In genomic region chr10:92728723-92729122, GRCm38 (mm10) we compare ENCODE assay signal across 28 mouse cellular contexts.
"Had no signal": no experiment of that assay in that cellular context is flagged by ENCODE, and none has a peak within 500 bp of the region (broad histone marks: within the 10 kb centered on the region; RNA-seq: fewer than 3 reads in every experiment).

No protein-coding gene starts in this region.

- H3K36me3 ChIP-seq: limb, embryonic 10.5 days; limb, embryonic 12.5 days; limb, embryonic 13.5 days; limb, embryonic 15.5 days; liver, embryonic 12.5 days; liver, embryonic 13.5 days; liver, embryonic 15.5 days; lung, embryonic 15.5 days; midbrain, embryonic 10.5 days; midbrain, embryonic 12.5 days; midbrain, embryonic 13.5 days; midbrain, embryonic 15.5 days; neural tube, embryonic 12.5 days had no signal

- H3K4me3 ChIP-seq: limb, embryonic 10.5 days; limb, embryonic 12.5 days; limb, embryonic 13.5 days; limb, embryonic 15.5 days; liver, embryonic 12.5 days; liver, embryonic 13.5 days; liver, embryonic 15.5 days; lung, embryonic 15.5 days; megakaryocyte, embryonic 14.5 days; midbrain, embryonic 10.5 days; midbrain, embryonic 12.5 days; midbrain, embryonic 13.5 days; midbrain, embryonic 15.5 days; myocyte; neural tube, embryonic 12.5 days had no signal

- H3K27ac ChIP-seq: limb, embryonic 10.5 days; limb, embryonic 12.5 days; limb, embryonic 13.5 days; limb, embryonic 15.5 days; liver, embryonic 12.5 days; liver, embryonic 13.5 days; liver, embryonic 14.5 days; liver, embryonic 15.5 days; lung, embryonic 15.5 days; macrophage; midbrain, embryonic 10.5 days; midbrain, embryonic 12.5 days; midbrain, embryonic 13.5 days; midbrain, embryonic 15.5 days; neural tube, embryonic 12.5 days had no signal

- H3K4me1 ChIP-seq: limb, embryonic 10.5 days; limb, embryonic 12.5 days; limb, embryonic 13.5 days; limb, embryonic 15.5 days; liver, embryonic 12.5 days; liver, embryonic 13.5 days; liver, embryonic 15.5 days; lung, embryonic 15.5 days; megakaryocyte, embryonic 14.5 days; midbrain, embryonic 10.5 days; midbrain, embryonic 12.5 days; midbrain, embryonic 13.5 days; midbrain, embryonic 15.5 days; neural tube, embryonic 12.5 days had no signal

- H3K27me3 ChIP-seq: limb, embryonic 12.5 days; limb, embryonic 13.5 days; limb, embryonic 15.5 days; liver, embryonic 12.5 days; liver, embryonic 13.5 days; liver, embryonic 15.5 days; lung, embryonic 15.5 days; midbrain, embryonic 12.5 days; midbrain, embryonic 13.5 days; midbrain, embryonic 15.5 days; neural tube, embryonic 12.5 days had no signal

- H3K9ac ChIP-seq: limb, embryonic 12.5 days; limb, embryonic 13.5 days; limb, embryonic 15.5 days; liver, embryonic 12.5 days; liver, embryonic 13.5 days; liver, embryonic 14.5 days; liver, embryonic 15.5 days; liver, postnatal 0 days; lung, embryonic 14.5 days; lung, embryonic 15.5 days; midbrain, embryonic 12.5 days; midbrain, embryonic 13.5 days; midbrain, embryonic 15.5 days; neural tube, embryonic 12.5 days had no signal

- H3K9me3 ChIP-seq: limb, embryonic 10.5 days; limb, embryonic 15.5 days; lung, embryonic 15.5 days; midbrain, embryonic 13.5 days; midbrain, embryonic 15.5 days; neural tube, embryonic 12.5 days had no signal

- DNase-seq: left cerebral cortex, postnatal 4 days; liver; liver, embryonic 13.5 days; liver, postnatal 0 days; lung, adult 18-20 months; lung, adult 2 months; lung, embryonic 14.5 days; lung, postnatal 10 days; lung, postnatal 14 days; lung, postnatal 36 days; lung, postnatal 4 days; midbrain, embryonic 14.5 days had no signal
